Mouse (Mus musculus) embryo, embryonic 9.5 days (tissue): ENCODE results near the gene Bicral.

Experiments used
- DNase-seq: peaks from one replicate; pipeline ENCODE4 v3.0.0-alpha.2; 2017; ENCODE audit errors: extremely low spot score

Gene Bicral

DNA sequence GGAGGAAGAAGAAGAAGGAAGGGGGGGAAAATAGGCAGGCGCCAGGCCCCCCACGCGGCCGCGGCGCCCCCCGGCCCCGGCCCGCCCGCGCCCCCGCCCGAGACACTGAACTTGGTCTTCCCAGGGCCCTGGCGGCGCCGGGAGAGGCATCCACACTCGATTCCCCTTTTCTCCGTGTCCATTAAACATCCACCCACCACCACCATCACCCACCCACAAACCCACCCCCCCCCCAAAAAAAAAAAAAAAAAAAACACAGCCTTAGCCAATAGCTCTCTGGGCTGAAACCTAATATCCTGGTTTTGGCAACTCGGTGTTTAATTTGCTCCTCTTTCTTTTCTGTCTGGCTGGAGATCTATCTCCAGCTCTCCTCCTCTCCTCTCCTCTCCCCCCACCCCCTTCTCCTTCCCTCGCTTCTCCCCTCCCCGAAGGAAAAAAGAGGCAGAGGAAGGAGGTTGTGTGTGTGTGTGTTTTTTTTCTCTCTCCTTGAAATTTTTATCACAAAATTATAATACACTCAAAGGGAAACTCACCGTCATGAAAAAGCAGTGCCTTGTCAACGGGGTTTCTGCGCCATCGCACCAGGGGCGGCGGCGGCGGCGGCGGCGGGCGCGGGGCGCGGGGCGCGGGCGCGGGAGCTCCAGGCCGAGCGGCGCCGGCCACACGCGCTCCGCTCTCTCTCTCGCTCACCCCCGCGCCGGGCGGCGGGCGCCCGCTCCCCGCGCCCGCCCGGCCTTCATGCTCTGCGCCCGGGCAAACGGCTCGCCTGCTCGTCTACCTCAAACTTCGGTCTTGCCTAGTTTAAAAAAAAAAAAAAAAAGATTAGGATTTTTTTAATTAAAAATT lies at the start of gene Bicral:
Gene Bicral (minus strand): TSS at position 580 of the 846 bp plus-strand sequence.
- peak; percentile 86 for DNase-seq

DNA sequence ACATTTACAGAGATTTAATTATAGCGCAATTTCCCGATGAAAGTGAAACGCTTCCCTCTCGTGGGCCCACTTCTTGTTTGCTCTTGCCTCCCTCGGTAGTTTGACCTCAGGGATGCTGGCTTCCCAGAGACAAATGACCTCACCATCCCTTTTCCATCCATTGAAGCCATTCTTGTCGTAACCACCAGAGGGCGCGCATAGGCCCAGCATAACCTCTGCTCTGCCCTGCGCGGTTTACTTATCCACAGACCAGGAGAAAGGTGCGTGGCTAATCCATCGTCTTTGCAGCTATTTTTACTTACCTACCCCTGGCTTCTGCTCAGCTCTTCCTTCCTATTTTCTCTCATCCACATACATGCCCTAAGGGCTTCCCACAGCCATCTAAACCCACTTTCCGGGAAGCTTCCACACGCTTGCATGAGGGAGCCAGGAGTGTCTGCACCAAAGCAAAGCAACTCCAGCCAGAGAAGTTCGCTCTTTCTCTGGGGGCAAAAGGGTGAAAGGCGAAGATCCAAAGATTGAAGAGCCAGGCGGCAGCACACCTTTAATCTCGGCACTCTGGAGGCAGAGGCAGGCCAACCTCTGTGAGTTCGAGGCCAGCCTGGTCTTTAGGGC lies 45.7 kb upstream of the Bicral start:
- DNase-seq, result peak; percentile 85

DNA sequence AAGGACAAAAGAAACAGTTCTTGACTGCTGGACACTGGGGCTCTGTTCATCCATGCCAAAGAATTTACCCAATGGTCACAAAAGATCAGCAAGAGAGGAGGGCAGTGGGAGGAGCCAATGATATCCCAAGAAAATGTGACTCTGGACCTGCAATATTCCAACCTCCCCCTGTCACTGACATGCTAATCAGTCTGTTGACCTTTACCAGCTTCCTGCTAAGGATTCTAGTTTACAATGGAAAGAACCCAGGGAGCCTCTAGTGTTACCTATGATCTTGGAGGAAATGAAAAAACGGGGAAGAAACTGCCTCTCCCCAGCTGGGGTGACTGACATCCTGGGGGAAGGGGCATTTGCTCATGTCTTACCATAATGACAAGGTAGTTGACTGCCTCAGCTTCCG lies 42.7 kb upstream of the Bicral start:
- DNase-seq, result no peak

DNA sequence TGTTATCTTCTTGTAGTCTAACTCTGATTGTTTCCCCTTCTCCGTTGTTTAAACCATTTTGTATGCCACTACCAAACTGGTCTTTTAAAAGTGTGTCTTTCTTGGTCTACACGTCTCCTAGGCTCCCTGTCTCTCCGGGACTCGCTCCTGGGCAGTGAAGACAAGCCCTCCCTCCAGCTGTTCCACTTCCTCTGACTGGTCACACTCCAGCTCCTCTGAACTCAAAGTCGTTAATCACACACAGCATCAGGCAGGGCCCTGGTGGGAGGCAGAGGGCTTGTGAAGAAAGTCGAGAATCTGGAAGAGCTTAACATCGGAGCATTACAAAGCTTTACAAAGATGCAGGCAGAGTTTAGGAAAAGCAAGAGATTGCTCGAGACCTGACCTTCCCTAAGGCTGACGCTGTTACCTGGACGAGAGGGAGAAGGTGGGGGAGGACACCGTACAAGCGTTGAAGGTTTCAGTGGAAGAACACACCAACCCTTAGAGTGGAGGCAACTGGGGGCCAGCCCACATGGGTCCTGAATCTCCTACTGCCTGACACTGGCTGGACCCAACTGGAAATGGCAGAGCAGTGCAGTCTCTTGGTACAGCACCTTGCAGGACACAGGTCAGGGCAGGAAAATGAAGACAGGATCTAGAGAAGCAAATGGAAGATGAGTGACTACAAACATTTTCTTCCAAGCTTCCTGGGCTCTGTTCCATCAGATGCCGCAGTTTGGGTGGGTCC lies 39.1 kb upstream of the Bicral start:
- DNase-seq, result no peak

DNA sequence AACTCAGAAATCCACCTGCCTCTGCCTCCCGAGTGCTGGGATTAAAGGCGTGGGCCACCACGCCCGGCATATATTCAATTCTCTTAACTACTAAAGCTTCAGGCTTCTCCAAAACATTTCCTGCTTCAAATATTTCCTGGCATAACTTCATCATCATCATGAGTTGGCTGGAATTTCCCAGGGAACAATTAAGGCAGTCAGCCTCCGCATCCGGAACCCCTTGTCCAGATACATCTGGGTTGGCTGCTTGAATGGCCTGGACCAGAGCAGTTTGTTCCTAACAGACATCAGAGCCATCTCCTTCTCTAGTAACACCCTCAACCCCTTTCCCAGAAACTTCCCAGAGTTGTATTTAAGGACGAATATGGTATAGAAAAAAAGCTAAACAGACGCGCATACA lies 37.1 kb upstream of the Bicral start:
- no peak for DNase-seq

DNA sequence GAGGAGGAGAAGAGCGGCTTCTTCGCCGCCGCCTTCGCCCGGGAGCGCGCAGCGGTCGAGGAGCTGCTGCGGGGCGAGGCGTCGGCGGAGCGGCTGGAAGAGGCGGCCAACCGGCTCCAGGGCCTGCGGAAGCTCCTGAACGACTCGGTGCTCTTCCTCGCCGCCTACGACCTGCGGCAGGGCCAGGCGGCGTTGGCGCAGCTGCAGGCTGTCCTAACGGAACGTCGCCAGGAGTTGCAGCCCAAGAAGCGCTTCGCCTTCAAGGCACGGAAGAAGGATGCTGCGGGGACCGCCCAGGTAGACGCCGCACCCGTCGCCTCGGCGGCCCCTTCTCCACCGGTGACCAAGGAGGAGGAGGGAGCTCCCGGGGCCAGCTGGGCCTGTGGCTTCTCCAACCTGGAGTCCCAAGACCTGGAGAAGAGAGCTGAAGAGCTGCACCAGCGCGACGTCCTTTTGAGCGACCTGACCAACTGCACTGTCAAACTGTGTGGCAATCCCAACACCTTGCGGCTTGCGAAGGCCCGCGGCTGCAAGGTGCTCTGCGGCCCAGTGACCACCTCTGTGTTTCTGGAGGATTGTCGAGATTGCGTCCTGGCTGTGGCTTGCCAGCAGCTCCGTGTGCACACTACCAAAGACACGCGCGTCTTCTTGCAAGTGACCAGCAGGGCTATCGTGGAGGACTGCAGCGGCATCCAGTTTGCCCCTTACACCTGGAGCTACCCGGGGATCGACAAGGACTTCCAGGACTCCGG lies 32.7 kb upstream of the Bicral start:
- DNase-seq, result no peak

DNA sequence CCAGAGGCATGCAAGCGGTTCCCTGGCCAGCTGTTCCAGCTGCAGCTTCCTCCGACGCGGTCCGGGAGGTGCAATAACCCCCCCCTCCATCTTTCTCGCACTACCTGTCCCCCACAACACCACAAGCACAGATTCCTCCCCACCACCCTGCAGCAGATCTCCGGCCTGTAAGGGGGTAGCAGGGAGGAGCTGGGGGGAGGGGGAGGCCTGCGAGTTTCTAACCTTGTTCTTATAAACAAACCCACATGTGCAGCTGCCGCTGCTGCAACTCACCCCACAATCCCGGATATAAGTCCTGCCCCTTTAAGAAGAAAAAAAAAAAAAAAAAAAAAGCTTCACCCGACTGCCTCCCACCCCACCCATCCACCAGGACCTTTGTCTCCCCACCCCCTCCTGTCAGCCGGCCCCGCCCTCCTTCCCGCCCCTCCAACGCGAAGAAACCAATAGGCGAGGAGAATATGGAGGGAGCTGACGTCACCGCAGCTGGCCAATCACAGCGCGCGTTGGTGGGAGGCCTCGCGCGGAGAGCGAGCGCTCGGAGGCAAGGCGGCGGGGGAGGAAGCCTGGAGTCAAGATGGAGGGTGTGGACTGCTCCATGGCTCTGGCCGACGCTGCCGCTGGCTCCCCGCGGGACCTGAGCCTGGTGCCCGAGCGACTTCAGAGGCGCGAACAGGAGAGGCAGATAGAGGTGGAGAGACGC lies 32.0 kb upstream of the Bicral start, which contains the start of gene Tbcc:
Gene Tbcc (plus strand): TSS at position 569 of the 700 bp plus-strand sequence.
- peak; percentile 98 for DNase-seq

DNA sequence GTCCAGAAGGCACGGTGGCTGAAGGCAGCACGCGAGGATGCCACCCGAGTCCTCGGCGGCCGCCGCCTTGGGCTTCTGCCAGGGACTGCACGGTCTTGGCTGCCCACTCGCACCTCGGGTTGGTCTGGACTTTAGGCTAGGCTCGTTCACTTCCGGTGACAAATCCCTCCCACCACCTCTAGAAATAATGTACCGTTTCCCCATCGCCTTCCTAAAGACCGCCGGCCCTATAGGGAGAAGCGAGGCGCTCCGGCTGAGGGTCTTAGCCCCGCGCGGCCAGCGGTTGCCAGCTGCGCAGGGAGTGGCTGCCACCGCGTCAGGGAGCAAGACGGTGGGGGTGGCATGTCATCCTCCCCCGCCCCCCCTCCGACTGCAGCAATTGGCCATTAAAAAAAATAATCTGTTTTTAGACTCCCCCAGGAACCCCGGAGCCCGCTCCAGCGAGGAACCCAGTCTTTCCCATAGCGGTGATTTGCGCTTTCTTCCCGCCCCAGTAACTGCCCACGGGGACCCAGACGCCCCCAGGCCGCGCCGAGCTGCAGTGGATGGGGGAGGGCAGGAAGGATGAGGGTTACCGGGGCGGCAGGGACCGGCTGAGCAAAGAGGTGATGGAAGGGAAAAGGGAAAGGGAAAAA lies 31.3 kb upstream of the Bicral start:
- peak; percentile 79 for DNase-seq

DNA sequence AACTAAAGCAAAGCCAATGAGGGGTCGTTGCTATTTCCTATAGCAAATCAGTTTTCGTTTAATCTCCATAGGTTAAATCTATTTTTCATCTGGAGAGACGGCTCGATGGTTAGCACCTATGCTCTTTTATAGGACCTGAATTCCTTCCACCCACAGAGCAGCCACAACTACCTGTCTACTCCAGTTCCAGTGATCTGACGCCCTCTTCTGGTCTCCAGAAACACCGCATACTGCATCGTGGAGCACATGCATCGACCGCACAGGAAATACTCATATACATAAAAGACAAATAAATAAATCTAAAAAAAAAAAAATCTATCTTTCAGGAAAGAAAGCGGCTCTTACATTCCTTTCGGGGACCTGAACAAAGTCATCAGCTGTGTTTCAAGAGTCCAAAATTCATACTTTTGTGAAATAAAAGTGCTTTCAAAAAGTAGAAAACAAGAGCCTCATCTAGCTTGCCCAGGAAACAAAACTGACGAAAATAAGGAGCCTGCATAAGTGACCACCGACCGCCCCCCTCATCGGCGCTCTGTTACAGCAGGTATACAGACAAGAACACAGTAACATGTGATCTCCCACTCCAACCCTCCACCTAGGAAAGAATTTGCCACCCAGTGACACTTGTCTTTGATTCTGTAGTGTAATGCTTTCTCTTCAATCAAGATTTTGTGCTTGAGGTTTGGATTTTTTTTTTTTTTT lies 30.4 kb upstream of the Bicral start:
- DNase-seq, result no peak

DNA sequence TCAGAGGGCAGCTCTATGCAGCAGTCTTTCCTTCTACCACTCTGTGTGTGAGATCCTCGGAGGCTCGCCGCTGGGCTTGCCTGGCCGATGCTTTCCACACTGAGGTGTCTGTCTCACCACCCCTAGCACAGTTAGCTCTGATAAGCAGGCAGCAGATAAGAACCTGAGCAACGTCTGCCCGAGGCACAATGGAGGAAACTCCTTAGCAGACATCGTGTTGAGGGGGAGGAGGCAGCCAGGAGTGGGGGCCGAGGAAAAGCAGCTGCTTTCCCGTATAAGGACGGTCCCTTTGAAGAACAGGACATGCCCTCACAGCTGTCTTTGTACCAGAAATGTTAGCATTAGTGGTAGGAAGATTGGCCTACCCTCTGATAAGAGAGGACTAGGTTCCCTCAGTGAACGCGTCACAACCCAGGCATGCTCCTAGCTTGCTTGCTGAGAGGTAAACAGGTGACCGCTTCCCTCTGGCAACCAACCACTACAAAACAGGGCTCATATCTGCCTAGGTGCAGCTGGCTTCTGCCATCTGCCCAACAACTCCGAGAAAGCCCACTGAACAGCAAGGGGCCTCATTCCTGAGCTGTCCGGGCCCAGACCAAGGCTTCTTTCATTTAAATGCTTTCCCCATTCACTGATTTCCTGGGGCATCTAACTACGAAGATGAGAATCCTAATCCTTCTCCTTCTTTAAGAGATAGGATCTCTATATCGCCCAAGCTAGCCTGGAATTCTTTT lies 27.8 kb upstream of the Bicral start:
- no peak for DNase-seq

DNA sequence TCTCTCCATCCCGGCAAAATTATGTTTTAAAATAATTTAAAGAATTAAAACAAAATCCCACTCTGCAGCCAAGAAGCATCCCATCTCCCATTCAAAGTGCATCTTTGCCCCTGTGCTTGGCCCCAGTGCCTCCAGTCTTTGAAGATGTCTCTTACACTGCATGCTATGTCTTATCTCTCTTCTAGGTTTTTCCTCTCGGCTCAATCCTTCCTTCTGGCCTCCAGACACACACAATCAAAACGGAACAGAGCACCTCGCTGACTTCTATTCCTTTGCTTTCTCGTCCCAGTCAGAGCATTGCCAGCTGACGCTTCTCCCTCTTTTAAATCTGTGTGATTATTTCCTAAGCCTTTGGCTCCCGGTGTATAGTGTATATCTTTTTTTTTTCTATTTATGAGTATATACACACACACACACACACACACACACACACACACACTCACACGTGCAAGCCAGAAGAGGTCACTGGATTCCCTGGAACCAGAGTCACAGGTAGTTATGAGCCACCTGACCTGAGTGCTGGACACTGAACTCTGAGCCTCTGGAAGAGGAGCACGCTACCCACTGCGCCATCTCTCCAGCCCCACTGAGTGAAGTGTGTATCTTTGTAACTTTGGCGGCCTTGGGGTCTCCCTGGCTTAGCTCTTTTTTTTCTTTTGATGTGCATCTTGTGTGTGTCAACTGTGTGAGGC lies 27.1 kb upstream of the Bicral start:
- DNase-seq, result no peak

DNA sequence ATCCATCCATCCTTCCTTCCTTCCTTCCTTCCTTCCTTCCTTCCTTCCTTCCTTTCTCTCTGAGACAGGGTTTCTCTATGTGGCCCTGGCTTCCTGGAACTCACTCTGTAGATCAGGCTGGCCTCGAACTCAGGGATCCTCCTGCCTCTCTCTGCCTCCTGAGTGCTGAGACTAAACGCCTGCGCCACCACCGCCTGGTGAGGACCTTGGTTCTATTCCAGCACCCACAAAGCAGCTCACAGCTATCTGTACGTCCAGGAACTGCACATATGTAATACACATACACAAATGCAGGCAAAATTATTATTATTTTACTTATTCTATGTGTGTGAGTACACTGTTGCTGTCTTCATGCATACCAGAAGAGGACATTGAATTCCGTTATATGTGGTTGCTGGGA lies 26.5 kb upstream of the Bicral start:
- DNase-seq, result no peak

DNA sequence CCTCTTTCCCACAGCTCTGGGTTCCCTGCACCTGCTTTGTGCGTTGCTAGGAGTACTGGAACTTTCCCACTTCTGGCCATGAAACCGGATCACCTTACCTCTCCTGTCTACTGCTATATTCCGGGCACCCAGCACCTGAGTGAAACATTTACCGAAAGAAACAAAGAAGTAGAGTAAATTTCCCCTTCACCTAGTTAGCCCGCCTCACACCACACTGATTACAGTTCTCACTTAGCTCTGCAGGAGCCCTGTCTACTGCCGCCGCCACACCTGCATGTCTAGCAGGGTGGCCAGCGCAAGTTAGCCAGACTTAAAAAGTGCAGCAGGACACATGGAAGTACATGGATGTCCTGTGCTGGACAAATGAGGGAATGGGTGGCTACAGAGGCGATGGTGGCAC lies 24.8 kb upstream of the Bicral start:
- DNase-seq, result no peak

DNA sequence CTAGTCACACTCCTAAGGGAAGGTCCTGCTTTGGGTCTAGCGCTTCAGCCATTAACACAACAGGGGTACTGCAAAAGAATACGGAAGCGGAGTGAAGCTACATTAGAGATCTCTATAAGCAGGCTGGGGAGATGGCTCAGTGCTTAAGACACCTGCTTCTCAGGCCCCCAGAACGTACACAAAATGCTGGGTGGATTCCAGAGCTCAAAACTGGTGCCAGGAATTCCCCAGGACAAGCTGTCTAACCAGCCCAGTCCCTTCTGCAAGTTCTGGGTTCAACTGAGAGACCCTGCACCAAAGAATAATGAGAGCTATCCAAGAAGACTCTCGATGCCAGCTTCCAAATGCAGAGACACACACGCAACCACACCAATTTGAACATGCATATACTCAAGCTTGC lies 23.4 kb upstream of the Bicral start:
- no peak for DNase-seq

DNA sequence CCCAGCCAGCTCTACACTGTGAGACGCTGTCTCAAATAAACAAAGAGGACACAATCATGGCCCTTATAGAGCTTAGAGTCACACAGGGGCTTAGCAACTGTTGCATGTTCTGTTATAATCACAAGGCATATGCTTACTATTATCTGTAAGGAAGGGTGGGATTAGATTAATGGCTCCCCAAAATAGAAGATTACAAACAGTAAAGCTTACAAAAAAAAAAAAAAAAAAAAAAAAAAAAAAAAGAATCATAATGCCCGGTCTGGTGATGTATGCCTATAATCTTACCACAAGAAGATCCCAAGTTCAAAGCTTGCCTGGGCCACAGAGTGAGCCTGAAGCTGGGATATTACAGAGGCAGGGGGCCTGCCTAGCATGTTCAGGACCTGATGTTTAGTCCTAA lies 22.0 kb upstream of the Bicral start:
- DNase-seq, result no peak

DNA sequence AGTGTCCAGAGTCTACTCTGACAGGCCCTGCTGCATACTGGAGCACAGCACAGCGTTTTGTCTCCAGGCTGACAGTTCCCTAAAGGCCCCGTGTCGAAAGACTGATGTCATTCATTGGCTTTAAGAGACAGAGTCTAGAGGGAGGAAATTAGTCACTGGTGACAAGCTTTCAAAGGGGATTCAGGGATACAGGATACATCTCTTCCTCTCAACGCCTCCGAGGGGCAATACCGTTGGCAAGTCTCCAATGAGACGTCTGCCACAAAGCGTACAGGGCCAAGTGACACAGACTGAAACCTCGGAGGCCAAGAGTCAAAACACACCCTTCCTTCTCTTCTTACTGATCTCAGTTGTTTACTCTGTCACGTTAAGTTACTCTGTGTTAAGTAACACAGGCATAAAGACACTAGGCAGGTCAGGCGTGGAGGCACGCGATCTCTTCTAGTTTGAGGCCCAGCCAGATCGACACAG lies 21.6 kb upstream of the Bicral start:
- no peak for DNase-seq

DNA sequence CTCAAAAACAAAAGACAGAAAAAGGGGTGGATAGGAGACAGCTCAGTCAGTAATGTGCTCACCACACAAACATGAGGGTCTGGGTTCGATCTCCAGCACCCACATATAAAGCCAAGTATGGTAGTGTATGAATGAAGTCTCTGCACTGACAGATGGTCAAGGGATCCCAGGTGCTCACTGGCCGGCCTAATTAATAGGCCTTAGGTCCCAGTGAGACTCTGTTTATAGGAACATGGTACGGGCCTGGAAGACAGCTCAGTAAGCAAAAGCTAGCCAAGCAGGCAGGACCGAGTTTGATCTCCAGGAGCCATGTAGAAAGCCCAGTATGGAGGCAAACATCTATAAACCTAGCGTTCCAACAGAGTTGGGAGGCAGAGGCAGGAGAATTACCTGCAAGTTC lies 18.8 kb upstream of the Bicral start:
- DNase-seq, result no peak

DNA sequence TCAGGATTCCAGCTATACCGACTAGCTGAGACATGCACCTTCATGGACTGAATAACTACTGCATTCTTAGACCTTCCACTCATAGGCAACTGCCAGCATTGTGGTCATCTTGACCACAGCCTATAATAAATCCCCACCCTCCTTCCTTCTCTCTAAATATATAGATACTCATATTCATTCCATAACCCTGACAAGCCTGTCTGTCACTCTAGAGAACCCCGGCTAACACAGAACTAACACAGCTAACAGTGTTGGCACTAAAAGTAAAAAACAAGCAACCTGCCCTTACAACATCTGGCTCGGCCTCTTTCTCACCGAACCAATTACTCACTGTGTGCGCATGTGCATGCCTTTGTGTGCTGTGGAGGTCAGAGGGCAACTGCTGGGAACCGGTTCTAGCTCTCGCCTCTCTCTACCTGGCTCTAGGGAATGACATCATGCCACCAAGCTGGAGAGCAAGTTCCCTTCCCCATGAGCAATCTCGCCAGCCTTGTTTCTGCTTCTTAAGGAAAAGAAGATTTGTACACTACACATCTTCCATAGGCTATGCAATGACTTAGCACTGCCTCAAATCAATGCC lies 18.2 kb upstream of the Bicral start:
- DNase-seq, result no peak
